Mouse (Mus musculus): Measurements from ENCODE around the gene Ccdc106. TPM values are rescaled to one million over a fixed set of nuclear protein-coding genes. Genes with fewer than 3 reads are reported as not detected.
A peak's percentile ranks its signal among the peaks of the same experiment; 100 is the strongest.

Gene Ccdc106
- polyA plus RNA-seq, 2 experiments = 36.7 to 48.1 TPM

GRCm38 (mm10) chr7:5061774-5062359 is 41.5 kb downstream of the Ccdc106 start, which contains the start of gene U2af2:
Gene U2af2 (plus strand): TSS chr7:5062143.
- Histone ChIP-seq H3K9me3 (ENCODE audit: control insufficient read depth, low read length) (no peaks in the 10 kb centered on the region), H3K4me1 (ENCODE audit: control insufficient read depth, insufficient read depth, low read length) (peaks cover 20% of the 10 kb centered on the region), H3K4me2 (replicated peaks; ENCODE audit: low read depth, low read length, severe bottlenecking) (peak within 1 kb of the TSS; percentile 82), H3K36me3 (ENCODE audit: control insufficient read depth, insufficient read depth, low read length) (peaks cover 16% of the 10 kb centered on the region), H3K27ac (replicated peaks; ENCODE audit: low read depth, low read length) (peak within 1 kb of the TSS; percentile 96), H3K9ac (ENCODE audit: low read depth, low read length, severe bottlenecking) (peak within 1 kb of the TSS; percentile 83), H3K27me3 (ENCODE audit: control insufficient read depth, insufficient read depth, low read length) (0 out of 2 replicates have a peak, but pooled peaks cover 4% of the 10 kb centered on the region), H3K4me3 (replicated peaks; ENCODE audit: low read length) (peak within 1 kb of the TSS; percentile 64)
- peak; percentile 81 for ATAC-seq (ENCODE audit: low FRiP score, low read depth)
- TF ChIP-seq POLR2A (IDR thresholded peaks at IDR 0.05; ENCODE audit: borderline replicate concordance, extremely low read depth, insufficient read depth, insufficient read length) = 0 out of 2 replicates have a peak, but pooled peaks have one; percentile 19
- WGBS = 2% methylated on average over 32 of the region's 65 CpGs
- peak; percentile 89 for DNase-seq (ENCODE audit: low spot score)

GRCm38 (mm10) chr7:5062360-5063001 is 42.1 kb downstream of the Ccdc106 start:
- Histone ChIP-seq H3K27ac (replicated peaks; ENCODE audit: low read depth, low read length) (peak overlapping the region; percentile 96), H3K36me3 (ENCODE audit: control insufficient read depth, insufficient read depth, low read length) (peaks cover 22% of the 10 kb centered on the region), H3K9me3 (ENCODE audit: control insufficient read depth, low read length) (no peaks in the 10 kb centered on the region), H3K27me3 (ENCODE audit: control insufficient read depth, insufficient read depth, low read length) (no peaks in the 10 kb centered on the region), H3K9ac (ENCODE audit: low read depth, low read length, severe bottlenecking) (peak overlapping the region; percentile 83), H3K4me3 (replicated peaks; ENCODE audit: low read length) (peak overlapping the region; percentile 64), H3K4me2 (replicated peaks; ENCODE audit: low read depth, low read length, severe bottlenecking) (peak overlapping the region; percentile 78), H3K4me1 (ENCODE audit: control insufficient read depth, insufficient read depth, low read length) (peaks cover 17% of the 10 kb centered on the region)
- under 1% methylated on average over 46 of the region's 51 CpGs for WGBS
- DNase-seq (ENCODE audit: low spot score) (peak; percentile 86), ATAC-seq (ENCODE audit: low FRiP score, low read depth) (peak; percentile 58)
- no peak for TF ChIP-seq POLR2A (IDR thresholded peaks at IDR 0.05; ENCODE audit: borderline replicate concordance, extremely low read depth, insufficient read depth, insufficient read length)

- DNase-seq (ENCODE audit: low spot score) (no peak), ATAC-seq (ENCODE audit: low FRiP score, low read depth) (no peak)
- TF ChIP-seq POLR2A (IDR thresholded peaks at IDR 0.05; ENCODE audit: borderline replicate concordance, extremely low read depth, insufficient read depth, insufficient read length) = no peak
- Histone ChIP-seq H3K4me2 (replicated peaks; ENCODE audit: low read depth, low read length, severe bottlenecking) (no peak overlapping the region), H3K27me3 (ENCODE audit: control insufficient read depth, insufficient read depth, low read length) (no peaks in the 10 kb centered on the region), H3K9ac (ENCODE audit: low read depth, low read length, severe bottlenecking) (no peak overlapping the region), H3K4me1 (ENCODE audit: control insufficient read depth, insufficient read depth, low read length) (peaks cover 14% of the 10 kb centered on the region), H3K36me3 (ENCODE audit: control insufficient read depth, insufficient read depth, low read length) (peaks cover 46% of the 10 kb centered on the region), H3K9me3 (ENCODE audit: control insufficient read depth, low read length) (no peaks in the 10 kb centered on the region), H3K4me3 (replicated peaks; ENCODE audit: low read length) (no peak overlapping the region), H3K27ac (replicated peaks; ENCODE audit: low read depth, low read length) (no peak overlapping the region)
- 89% methylated on average over 6 of the region's 6 CpGs for WGBS
Observed at GRCm38 (mm10) chr7:5064886-5065285, 44.5 kb downstream of the Ccdc106 start.

GRCm38 (mm10) chr7:5073586-5073985 is 53.2 kb downstream of the Ccdc106 start:
- Histone ChIP-seq H3K27ac (replicated peaks; ENCODE audit: low read depth, low read length) (no peak overlapping the region), H3K4me2 (replicated peaks; ENCODE audit: low read depth, low read length, severe bottlenecking) (no peak overlapping the region), H3K36me3 (ENCODE audit: control insufficient read depth, insufficient read depth, low read length) (peaks cover 95% of the 10 kb centered on the region), H3K4me3 (replicated peaks; ENCODE audit: low read length) (no peak overlapping the region), H3K4me1 (ENCODE audit: control insufficient read depth, insufficient read depth, low read length) (no peaks in the 10 kb centered on the region), H3K27me3 (ENCODE audit: control insufficient read depth, insufficient read depth, low read length) (no peaks in the 10 kb centered on the region), H3K9me3 (ENCODE audit: control insufficient read depth, low read length) (no peaks in the 10 kb centered on the region), H3K9ac (ENCODE audit: low read depth, low read length, severe bottlenecking) (no peak overlapping the region)
- no peak for ATAC-seq (ENCODE audit: low FRiP score, low read depth)
- TF ChIP-seq POLR2A (IDR thresholded peaks at IDR 0.05; ENCODE audit: borderline replicate concordance, extremely low read depth, insufficient read depth, insufficient read length) = no peak
- 86% methylated on average over 1 of the region's 1 CpGs for WGBS
- no peak for DNase-seq (ENCODE audit: low spot score)

GRCm38 (mm10) chr7:5074984-5075383 is 54.6 kb downstream of the Ccdc106 start:
- ATAC-seq (ENCODE audit: low FRiP score, low read depth) (no peak), DNase-seq (ENCODE audit: low spot score) (no peak)
- H3K4me2 ChIP-seq (replicated peaks; ENCODE audit: low read depth, low read length, severe bottlenecking) = no peak overlapping the region
- H3K4me3 ChIP-seq (replicated peaks; ENCODE audit: low read length) = no peak overlapping the region
- H3K9me3 ChIP-seq (ENCODE audit: control insufficient read depth, low read length) = no peaks in the 10 kb centered on the region
- no peak overlapping the region for H3K27ac ChIP-seq (replicated peaks; ENCODE audit: low read depth, low read length)
- H3K27me3 ChIP-seq (ENCODE audit: control insufficient read depth, insufficient read depth, low read length) = no peaks in the 10 kb centered on the region
- 94% methylated on average over 5 of the region's 5 CpGs for WGBS
- TF ChIP-seq POLR2A (IDR thresholded peaks at IDR 0.05; ENCODE audit: borderline replicate concordance, extremely low read depth, insufficient read depth, insufficient read length) = no peak
- H3K9ac ChIP-seq (ENCODE audit: low read depth, low read length, severe bottlenecking) = no peak overlapping the region
- H3K4me1 ChIP-seq (ENCODE audit: control insufficient read depth, insufficient read depth, low read length) = no peaks in the 10 kb centered on the region
- H3K36me3 ChIP-seq (ENCODE audit: control insufficient read depth, insufficient read depth, low read length) = peaks cover 88% of the 10 kb centered on the region

All from limb, embryonic 14.5 days (tissue).